Mouse (Mus musculus): ENCODE measurements at regions not wholly inside any gene's neighbourhood (a gene's known extent, or its start where the extent isn't known, plus 50 kb on each side); places are given as distances from the start of the nearest gene placed in this dataset.
"Not testable (repeated sequence)": the region's sequence is repeated elsewhere in the genome, so short reads cannot be mapped to it uniquely, and the experiment has no call there.

- TF ChIP-seq EP300, CTCF (IDR thresholded peaks at IDR 0.05): not testable (repeated sequence)
Observed at GRCm38 (mm10) chr14:104715651-104716050, 193.2 kb upstream of the Rnf219 start.
